Mouse (Mus musculus) megakaryocyte, embryonic 14.5 days (primary cell): ENCODE measurements around the gene Fras1.

Experiments used
- FLI1 ChIP-seq: IDR thresholded peaks from 2 replicates; pipeline ENCODE4 v1.6.1; 2012; ENCODE audit warnings: low read length, inconsistent platforms, mixed read lengths
- GATA1 ChIP-seq: IDR thresholded peaks from 3 replicates; pipeline ENCODE4 v1.6.1; 2012; ENCODE audit warnings: mixed read lengths, low read length, inconsistent platforms, borderline replicate concordance

- no peak for TF ChIP-seq GATA1
- no peak for TF ChIP-seq FLI1
Measured at GRCm38 (mm10) chr5:96501783-96502182, 128.0 kb downstream of the Fras1 start.
